Mouse (Mus musculus): ENCODE measurements around the gene Mff.
A peak's percentile ranks its signal among the peaks of the same experiment; 100 is the strongest.

DNA sequence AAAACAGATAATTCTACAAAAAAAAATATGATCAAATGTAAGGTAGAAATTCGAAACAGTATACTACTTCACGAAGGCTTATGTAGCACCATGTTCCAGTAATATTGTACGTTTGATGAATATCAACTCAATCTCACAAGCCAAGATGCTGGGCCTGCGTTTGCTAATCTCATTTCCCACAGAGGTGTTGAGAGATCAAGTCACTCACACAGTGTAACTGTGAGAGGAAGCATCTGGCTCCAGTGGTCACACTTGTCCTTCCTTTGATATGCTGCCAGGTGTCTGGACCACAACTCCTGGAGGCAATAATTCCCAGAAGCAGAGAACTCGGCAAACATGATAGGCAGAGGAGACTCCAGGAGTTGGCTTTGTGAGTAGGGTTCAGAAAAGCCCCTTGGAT lies 38.4 kb upstream of the Mff start:
- TF ChIP-seq CTCF (IDR thresholded peaks at IDR 0.05; ENCODE audit: low read depth, low read length) (no peak), GATA1 (IDR thresholded peaks at IDR 0.05; ENCODE audit: borderline replicate concordance, low read length) (no peak), TAL1 (conservative IDR thresholded peaks at IDR 0.05; ENCODE audit: low read depth, low read length) (peak; percentile 61), GATA2 (IDR thresholded peaks at IDR 0.05; ENCODE audit: borderline replicate concordance, low read depth, low read length) (no peak), POLR2AphosphoS5 (IDR thresholded peaks at IDR 0.05; ENCODE audit: insufficient replicate concordance, low read depth, low read length) (no peak)

Data from G1E (cell line).